Mouse (Mus musculus): ENCODE results near the gene Amigo3. TPM values are rescaled to one million over a fixed set of nuclear protein-coding genes. Genes with fewer than 3 reads are reported as not detected.

Amigo3 gene
- polyA plus RNA-seq, 1 experiment: 1.0 TPM

DNA sequence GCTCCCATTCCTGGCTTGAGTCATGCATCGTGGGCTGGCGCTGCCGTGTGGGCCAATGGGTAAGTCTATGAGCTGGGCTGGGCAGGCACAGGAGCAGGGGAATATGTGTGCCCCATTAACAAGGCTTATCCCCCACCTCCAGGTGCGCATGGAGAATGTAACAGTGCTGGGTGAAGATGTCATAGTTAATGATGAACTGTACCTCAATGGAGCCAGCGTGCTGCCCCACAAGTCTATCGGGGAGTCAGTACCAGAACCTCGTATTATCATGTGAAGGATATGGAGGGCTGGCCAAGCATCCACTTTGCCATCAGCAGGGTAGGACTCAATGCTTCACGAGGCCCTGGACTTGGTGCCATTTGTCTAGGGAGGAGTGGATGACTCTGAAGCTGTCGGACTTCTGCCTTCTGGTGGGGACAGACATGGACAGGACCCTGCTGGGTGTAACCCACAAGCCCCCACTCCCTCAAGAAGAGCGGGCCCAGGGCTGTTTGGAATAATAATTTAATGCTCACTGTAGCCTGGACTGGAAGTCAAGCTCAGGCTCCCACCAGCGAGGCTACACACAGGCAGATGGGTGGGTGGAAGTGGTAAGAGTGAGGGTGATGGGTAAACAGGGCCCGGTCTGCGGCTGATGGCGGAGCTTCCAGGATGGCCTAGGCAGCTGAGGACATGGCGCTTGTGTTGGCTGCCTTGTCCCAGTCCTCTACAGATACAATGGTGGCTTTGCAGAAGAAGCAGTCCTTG, 1.6 kb upstream of the Amigo3 start:
- Histone ChIP-seq H3K27me3 (replicated peaks) (no peaks in the 10 kb centered on the region), H3K36me3 (replicated peaks; ENCODE audit: low read length) (peaks cover 83% of the 10 kb centered on the region), H3K4me3 (replicated peaks) (peak overlapping the region; percentile 48), H3K4me1 (peaks cover 94% of the 10 kb centered on the region), H3K9me3 (no peaks in the 10 kb centered on the region)
- no peak for TF ChIP-seq FLI1 (IDR thresholded peaks at IDR 0.05; ENCODE audit: low read length)
- TF ChIP-seq GATA1 (IDR thresholded peaks at IDR 0.05; ENCODE audit: borderline replicate concordance, low read length): no peak

DNA sequence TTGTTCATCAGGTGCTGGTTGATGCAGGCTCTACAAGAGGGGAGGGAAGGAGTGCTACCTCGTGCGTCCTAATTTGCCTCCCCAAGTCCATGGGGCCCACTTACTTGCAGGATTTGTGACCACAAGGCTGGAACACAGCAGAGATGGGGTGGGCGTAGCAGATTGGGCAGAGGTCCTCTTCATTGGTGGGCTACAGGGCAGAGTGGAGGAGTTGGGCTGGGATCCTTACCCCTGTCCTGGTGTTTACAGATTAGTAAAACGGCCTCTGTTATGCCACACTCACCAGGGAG, 1.1 kb upstream of the Amigo3 start:
- TF ChIP-seq GATA1 (IDR thresholded peaks at IDR 0.05; ENCODE audit: borderline replicate concordance, low read length): no peak
- TF ChIP-seq FLI1 (IDR thresholded peaks at IDR 0.05; ENCODE audit: low read length): no peak
- Histone ChIP-seq H3K9me3 (no peaks in the 10 kb centered on the region), H3K4me1 (peaks cover 91% of the 10 kb centered on the region), H3K27me3 (replicated peaks) (no peaks in the 10 kb centered on the region), H3K4me3 (replicated peaks) (no peak overlapping the region), H3K36me3 (replicated peaks; ENCODE audit: low read length) (peaks cover 83% of the 10 kb centered on the region)

DNA sequence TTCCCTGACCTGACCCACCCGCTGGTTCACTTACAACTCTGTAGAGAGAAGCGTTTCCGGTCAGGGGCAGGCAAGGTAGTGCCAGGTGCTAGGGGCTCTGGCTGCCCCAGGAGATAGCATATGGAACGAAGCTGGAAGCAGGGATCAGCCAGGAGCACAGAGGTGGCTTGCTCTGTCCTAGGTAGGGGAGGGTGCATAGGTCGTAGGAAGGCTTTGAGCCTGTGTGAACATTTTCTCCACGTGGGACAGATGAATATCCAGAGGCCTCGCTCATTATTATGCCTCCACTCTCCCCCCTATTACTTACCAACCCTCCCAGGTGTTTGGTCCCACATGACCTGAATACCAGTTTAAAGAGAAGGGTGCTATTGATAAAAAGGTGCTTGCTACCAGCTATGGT, 548 bp upstream of the Amigo3 start:
- H3K27me3 ChIP-seq (replicated peaks): no peaks in the 10 kb centered on the region
- H3K36me3 ChIP-seq (replicated peaks; ENCODE audit: low read length): peaks cover 83% of the 10 kb centered on the region
- TF ChIP-seq GATA1 (IDR thresholded peaks at IDR 0.05; ENCODE audit: borderline replicate concordance, low read length): no peak
- no peak for TF ChIP-seq FLI1 (IDR thresholded peaks at IDR 0.05; ENCODE audit: low read length)
- H3K4me1 ChIP-seq: peaks cover 91% of the 10 kb centered on the region
- H3K4me3 ChIP-seq (replicated peaks): no peak overlapping the region
- no peaks in the 10 kb centered on the region for H3K9me3 ChIP-seq

DNA sequence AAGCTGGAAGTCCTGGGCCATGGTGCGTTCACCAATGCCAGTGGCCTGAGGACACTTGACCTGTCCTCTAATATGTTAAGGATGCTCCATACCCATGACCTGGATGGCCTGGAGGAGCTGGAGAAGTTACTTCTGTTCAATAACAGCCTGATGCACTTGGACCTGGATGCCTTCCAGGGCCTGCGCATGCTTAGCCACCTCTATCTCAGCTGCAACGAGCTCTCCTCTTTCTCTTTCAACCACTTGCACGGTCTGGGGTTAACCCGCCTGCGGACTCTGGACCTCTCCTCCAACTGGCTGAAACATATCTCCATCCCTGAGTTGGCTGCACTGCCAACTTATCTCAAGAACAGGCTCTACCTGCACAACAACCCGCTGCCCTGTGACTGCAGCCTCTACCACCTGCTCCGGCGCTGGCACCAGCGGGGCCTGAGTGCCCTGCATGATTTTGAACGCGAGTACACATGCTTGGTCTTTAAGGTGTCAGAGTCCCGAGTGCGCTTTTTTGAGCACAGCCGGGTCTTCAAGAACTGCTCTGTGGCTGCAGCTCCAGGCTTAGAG, 786 bp downstream of the Amigo3 start:
- H3K27me3 ChIP-seq (replicated peaks): no peaks in the 10 kb centered on the region
- peaks cover 88% of the 10 kb centered on the region for H3K36me3 ChIP-seq (replicated peaks; ENCODE audit: low read length)
- TF ChIP-seq FLI1 (IDR thresholded peaks at IDR 0.05; ENCODE audit: low read length) (no peak), GATA1 (IDR thresholded peaks at IDR 0.05; ENCODE audit: borderline replicate concordance, low read length) (no peak)
- H3K4me3 ChIP-seq (replicated peaks): peak overlapping the region; percentile 91
- no peaks in the 10 kb centered on the region for H3K9me3 ChIP-seq
- peaks cover 90% of the 10 kb centered on the region for H3K4me1 ChIP-seq

GRCm38 (mm10) chr9:108054331-108055040, 1.5 kb downstream of the Amigo3 start:
- TF ChIP-seq GATA1 (IDR thresholded peaks at IDR 0.05; ENCODE audit: borderline replicate concordance, low read length): no peak
- no peak for TF ChIP-seq FLI1 (IDR thresholded peaks at IDR 0.05; ENCODE audit: low read length)
- H3K4me1 ChIP-seq: peaks cover 93% of the 10 kb centered on the region

GRCm38 (mm10) chr9:108055061-108055460, 2.1 kb downstream of the Amigo3 start:
- Histone ChIP-seq H3K4me3 (replicated peaks) (no peak overlapping the region), H3K36me3 (replicated peaks; ENCODE audit: low read length) (peaks cover 98% of the 10 kb centered on the region), H3K9me3 (no peaks in the 10 kb centered on the region), H3K4me1 (peaks cover 93% of the 10 kb centered on the region), H3K27me3 (replicated peaks) (no peaks in the 10 kb centered on the region)
- TF ChIP-seq FLI1 (IDR thresholded peaks at IDR 0.05; ENCODE audit: low read length): no peak
- TF ChIP-seq GATA1 (IDR thresholded peaks at IDR 0.05; ENCODE audit: borderline replicate concordance, low read length): no peak

More at GRCm38 (mm10) chr9:108054331-108055040, 1.5 kb downstream of the Amigo3 start:
- H3K9me3 ChIP-seq: no peaks in the 10 kb centered on the region
- peaks cover 95% of the 10 kb centered on the region for H3K36me3 ChIP-seq (replicated peaks; ENCODE audit: low read length)
- peak overlapping the region; percentile 34 for H3K4me3 ChIP-seq (replicated peaks)
- no peaks in the 10 kb centered on the region for H3K27me3 ChIP-seq (replicated peaks)

GRCm38 (mm10) chr9:108055661-108056237, 2.8 kb downstream of the Amigo3 start:
- H3K9me3 ChIP-seq: no peaks in the 10 kb centered on the region
- H3K4me1 ChIP-seq: peaks cover 93% of the 10 kb centered on the region
- no peaks in the 10 kb centered on the region for H3K27me3 ChIP-seq (replicated peaks)
- no peak overlapping the region for H3K4me3 ChIP-seq (replicated peaks)
- H3K36me3 ChIP-seq (replicated peaks; ENCODE audit: low read length): peaks cover 96% of the 10 kb centered on the region
- no peak for TF ChIP-seq GATA1 (IDR thresholded peaks at IDR 0.05; ENCODE audit: borderline replicate concordance, low read length)
- no peak for TF ChIP-seq FLI1 (IDR thresholded peaks at IDR 0.05; ENCODE audit: low read length)

GRCm38 (mm10) chr9:108056361-108057261, 3.7 kb downstream of the Amigo3 start:
- Histone ChIP-seq H3K4me1 (peaks cover 93% of the 10 kb centered on the region), H3K36me3 (replicated peaks; ENCODE audit: low read length) (peaks cover 93% of the 10 kb centered on the region), H3K27me3 (replicated peaks) (no peaks in the 10 kb centered on the region), H3K9me3 (no peaks in the 10 kb centered on the region), H3K4me3 (replicated peaks) (no peak overlapping the region)
- no peak for TF ChIP-seq GATA1 (IDR thresholded peaks at IDR 0.05; ENCODE audit: borderline replicate concordance, low read length)
- no peak for TF ChIP-seq FLI1 (IDR thresholded peaks at IDR 0.05; ENCODE audit: low read length)

- H3K36me3 ChIP-seq (replicated peaks; ENCODE audit: low read length): peaks cover 93% of the 10 kb centered on the region
- peaks cover 93% of the 10 kb centered on the region for H3K4me1 ChIP-seq
- TF ChIP-seq GATA1 (IDR thresholded peaks at IDR 0.05; ENCODE audit: borderline replicate concordance, low read length): no peak
- no peak for TF ChIP-seq FLI1 (IDR thresholded peaks at IDR 0.05; ENCODE audit: low read length)
- H3K9me3 ChIP-seq: no peaks in the 10 kb centered on the region
- H3K4me3 ChIP-seq (replicated peaks): no peak overlapping the region
- H3K27me3 ChIP-seq (replicated peaks): no peaks in the 10 kb centered on the region
Measured at GRCm38 (mm10) chr9:108057262-108057562, 4.3 kb downstream of the Amigo3 start.

All from megakaryocyte, embryonic 14.5 days (primary cell).